Mouse (Mus musculus) midbrain, embryonic 10.5 days (tissue): Measurements from ENCODE around the gene Nutm1. TPM values are rescaled to one million over a fixed set of nuclear protein-coding genes. Genes with fewer than 3 reads are reported as not detected.

Source experiments
- DNase-seq: peaks from one replicate; pipeline ENCODE4 v3.0.0-alpha.2; 2017; ENCODE audit warnings: low spot score
- H3K27ac ChIP-seq: fragments of 300-500 bp; sonication (generic); replicated peaks from 2 replicates; pipeline ENCODE4 v1.5.1; 2016; ENCODE audit warnings: mild to moderate bottlenecking
- H3K27me3 ChIP-seq: fragments of 300-500 bp; sonication (generic); 2 replicates; pipeline ENCODE4 v1.6.1; 2016; ENCODE audit warnings: low read depth, mild to moderate bottlenecking; ENCODE audit not compliant: poor library complexity, severe bottlenecking
- H3K36me3 ChIP-seq: fragments of 300-500 bp; sonication (generic); 2 replicates; pipeline ENCODE4 v1.6.1; 2016; ENCODE audit warnings: mild to moderate bottlenecking, moderate library complexity
- H3K4me1 ChIP-seq: fragments of 300-500 bp; sonication (generic); 2 replicates; pipeline ENCODE4 v1.6.1; 2016
- H3K4me3 ChIP-seq: fragments of 300-500 bp; sonication (generic); 2 replicates; pipeline ENCODE4 v1.5.1; 2016; ENCODE audit warnings: mild to moderate bottlenecking, moderate library complexity
- H3K9me3 ChIP-seq: fragments of 300-500 bp; sonication (generic); replicated peaks from 2 replicates; pipeline ENCODE4 v1.6.1; 2016; ENCODE audit warnings: mild to moderate bottlenecking
- WGBS: fragments of 180-500 bp; shearing (Covaris S2); methylation state at CpG from one replicate; pipeline ENCODE4 v1.1.7; 2016; 5-methylcytosine and 5-hydroxymethylcytosine counted together
- polyA plus RNA-seq: library from polyadenylated mRNA; unstranded; fragments of >200 nt; fragmentation: Nextera tagmentation; extraction: Ambion mirVana; gene quantifications from 2 replicates; pipeline ENCODE4 v1.2.1, GENCODE M21; 2016

Nutm1 gene
- polyA plus RNA-seq, 1 experiment from 2014 or later = 0.02 TPM

GRCm38 (mm10) chr2:112215977-112216376 is 43.1 kb downstream of the Nutm1 start:
- Histone ChIP-seq H3K4me1 (no peaks in the 10 kb centered on the region), H3K36me3 (no peaks in the 10 kb centered on the region), H3K27ac (no peak overlapping the region), H3K4me3 (no peak overlapping the region), H3K9me3 (no peaks in the 10 kb centered on the region), H3K27me3 (no peaks in the 10 kb centered on the region)
- peak; percentile 13 for DNase-seq
- 9% methylated on average over 1 of the region's 1 CpGs for WGBS

- no peaks in the 10 kb centered on the region for H3K4me1 ChIP-seq
- no peak for DNase-seq
- H3K9me3 ChIP-seq = no peaks in the 10 kb centered on the region
- no peaks in the 10 kb centered on the region for H3K27me3 ChIP-seq
- WGBS = 91% methylated on average over 2 of the region's 2 CpGs
- no peaks in the 10 kb centered on the region for H3K36me3 ChIP-seq
- no peak overlapping the region for H3K4me3 ChIP-seq
- H3K27ac ChIP-seq = no peak overlapping the region
Observed at GRCm38 (mm10) chr2:112210699-112211098, 48.4 kb downstream of the Nutm1 start.

- H3K36me3 ChIP-seq = no peaks in the 10 kb centered on the region
- H3K4me1 ChIP-seq = no peaks in the 10 kb centered on the region
- no peaks in the 10 kb centered on the region for H3K27me3 ChIP-seq
- no peaks in the 10 kb centered on the region for H3K9me3 ChIP-seq
- no peak for DNase-seq
- no peak overlapping the region for H3K27ac ChIP-seq
- H3K4me3 ChIP-seq = no peak overlapping the region
- WGBS = 76% methylated on average over 6 of the region's 6 CpGs
Observed at GRCm38 (mm10) chr2:112210142-112210541, 48.9 kb downstream of the Nutm1 start.

GRCm38 (mm10) chr2:112203056-112203455 is 56.0 kb downstream of the Nutm1 start:
- no peaks in the 10 kb centered on the region for H3K4me1 ChIP-seq
- H3K9me3 ChIP-seq = no peaks in the 10 kb centered on the region
- H3K27ac ChIP-seq = no peak overlapping the region
- no peak overlapping the region for H3K4me3 ChIP-seq
- 81% methylated on average over 6 of the region's 6 CpGs for WGBS
- no peaks in the 10 kb centered on the region for H3K36me3 ChIP-seq
- no peak for DNase-seq
- H3K27me3 ChIP-seq = no peaks in the 10 kb centered on the region

Other genes starting within 250 kb of the Nutm1 start
- gene Olfr1310, start 246.6 kb downstream of the Nutm1 start, polyA plus RNA-seq = not detected in 2 replicates
- not detected in 2 replicates for gene Olfr1311, start 234.9 kb downstream of the Nutm1 start, polyA plus RNA-seq
- not detected in 2 replicates for gene Olfr1312, start 209.1 kb downstream of the Nutm1 start, polyA plus RNA-seq
- gene Olfr1313, start 181.4 kb downstream of the Nutm1 start, polyA plus RNA-seq = not detected in 2 replicates
- not detected in 2 replicates for gene Olfr1314, start 162.5 kb downstream of the Nutm1 start, polyA plus RNA-seq
- not detected in 2 replicates for gene Olfr1315-ps1, start 143.9 kb downstream of the Nutm1 start, polyA plus RNA-seq
- gene Olfr1316, start 124.3 kb downstream of the Nutm1 start, polyA plus RNA-seq = not detected in 2 replicates
- gene Olfr1317, start 119.0 kb downstream of the Nutm1 start, polyA plus RNA-seq = not detected in 2 replicates
- gene Olfr1318, start 105.1 kb downstream of the Nutm1 start, polyA plus RNA-seq = not detected in 2 replicates
- gene Lpcat4, start 19.8 kb downstream of the Nutm1 start, polyA plus RNA-seq = 11.4 and 13.7 TPM in 2 replicates
- gene Nop10, start 2.6 kb upstream of the Nutm1 start, polyA plus RNA-seq = 178 and 211 TPM in 2 replicates
- 7.4 and 11.3 TPM in 2 replicates for gene Slc12a6, start 6.5 kb upstream of the Nutm1 start, polyA plus RNA-seq
- 0.04 TPM in 1 of 2 replicates, not detected in the other for gene Gm21985, start 7.0 kb upstream of the Nutm1 start, polyA plus RNA-seq
- gene Emc4, start 108.7 kb upstream of the Nutm1 start, polyA plus RNA-seq = 121 and 125 TPM in 2 replicates
- 41.2 and 42.2 TPM in 2 replicates for gene Katnbl1, start 119.9 kb upstream of the Nutm1 start, polyA plus RNA-seq
- gene Emc7, start 195.7 kb upstream of the Nutm1 start, polyA plus RNA-seq = 12.0 and 12.3 TPM in 2 replicates
- gene Chrm5, start 221.5 kb upstream of the Nutm1 start, polyA plus RNA-seq = not detected in 2 replicates
- gene Aven, start 233.7 kb upstream of the Nutm1 start, polyA plus RNA-seq = 4.7 and 6.7 TPM in 2 replicates